Mouse (Mus musculus): Measurements from ENCODE around the gene H2-Q4. TPM values are rescaled to one million over a fixed set of nuclear protein-coding genes. Genes with fewer than 3 reads are reported as not detected.
"Not testable (repeated sequence)": the region's sequence is repeated elsewhere in the genome, so short reads cannot be mapped to it uniquely, and the experiment has no call there.

Gene H2-Q4
- polyA plus RNA-seq (2015; fragmentation: Nextera tagmentation; extraction: Ambion mirVana): 1.7 and 3.7 TPM in 2 replicates

- H3K27me3 ChIP-seq (replicated peaks): no peaks in the 10 kb centered on the region
- peak within 1 kb of the TSS; percentile 43; the same call in 1 of the 2 replicates for H3K9ac ChIP-seq (replicated peaks)
- no peak within 1 kb of the TSS for H3K27ac ChIP-seq (replicated peaks)
- ATAC-seq (ENCODE audit: low FRiP score): peak; percentile 84
- peak within 1 kb of the TSS; percentile 98 for H3K4me2 ChIP-seq
- WGBS: 0% methylated on average over 16 of the region's 16 CpGs
- H3K36me3 ChIP-seq: no peaks in the 10 kb centered on the region
- 0 out of 2 replicates have a peak, but pooled peaks cover 2% of the 10 kb centered on the region for H3K9me3 ChIP-seq (replicated peaks)
- H3K4me3 ChIP-seq (replicated peaks): peak within 1 kb of the TSS; percentile 54
- peaks cover 13% of the 10 kb centered on the region for H3K4me1 ChIP-seq
These were observed at the start of gene H2-Q4 for GRCm38 (mm10) chr17:35379369-35379728. TSS of gene H2-Q4 (plus strand) at chr17:35379617.

DNA sequence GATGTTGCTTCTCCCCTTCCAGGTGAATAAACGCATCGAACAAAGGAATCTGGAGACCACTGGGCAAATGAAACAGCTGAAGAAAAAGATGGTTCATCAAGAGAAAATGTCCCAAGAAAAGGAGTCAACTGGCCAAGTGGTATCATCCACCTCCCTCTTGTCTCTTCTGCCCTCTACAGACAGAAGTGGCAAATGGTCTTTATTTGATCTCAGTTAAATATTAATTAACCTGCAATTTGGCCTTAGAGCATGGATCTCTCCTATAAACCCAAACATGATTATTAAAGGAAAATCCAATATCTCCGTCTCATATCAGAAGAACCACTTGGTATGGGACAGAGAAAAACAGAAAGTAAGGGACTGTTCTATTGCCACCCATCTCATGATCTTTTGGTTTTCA lies 49.7 kb upstream of the H2-Q4 start:
- not testable (repeated sequence) for H3K4me3 ChIP-seq (replicated peaks); H3K27ac ChIP-seq (replicated peaks); H3K9ac ChIP-seq (replicated peaks); H3K9me3 ChIP-seq (replicated peaks); ATAC-seq (ENCODE audit: low FRiP score); H3K4me2 ChIP-seq; H3K4me1 ChIP-seq; H3K36me3 ChIP-seq; H3K27me3 ChIP-seq (replicated peaks)
- WGBS: 61% methylated on average over 3 of the region's 3 CpGs

- H3K4me3 ChIP-seq (replicated peaks): not testable (repeated sequence)
These were observed 47.9 kb upstream of the H2-Q4 start for GRCm38 (mm10) chr17:35331546-35331945.

GRCm38 (mm10) chr17:35342071-35342671 lies 37.2 kb upstream of the H2-Q4 start, which contains the start of gene H2-Q2:
TSS of gene H2-Q2 (plus strand) at chr17:35342242.
- Histone ChIP-seq H3K4me3 (replicated peaks) (peak within 1 kb of the TSS; percentile 46), H3K9me3 (replicated peaks) (no peaks in the 10 kb centered on the region), H3K27me3 (replicated peaks) (peaks cover 43% of the 10 kb centered on the region), H3K4me1 (peaks cover 12% of the 10 kb centered on the region), H3K4me2 (peak within 1 kb of the TSS; percentile 86), H3K27ac (replicated peaks) (no peak within 1 kb of the TSS), H3K9ac (replicated peaks) (peak within 1 kb of the TSS; percentile 30; the same call in 1 of the 2 replicates), H3K36me3 (no peaks in the 10 kb centered on the region)
- ATAC-seq (ENCODE audit: low FRiP score): 0 out of 2 replicates have a peak, but pooled peaks have one; percentile 31
- under 1% methylated on average over 38 of the region's 40 CpGs for WGBS

More at GRCm38 (mm10) chr17:35331546-35331945, 47.9 kb upstream of the H2-Q4 start:
- not testable (repeated sequence) for H3K4me1 ChIP-seq; ATAC-seq (ENCODE audit: low FRiP score); H3K27me3 ChIP-seq (replicated peaks); H3K9me3 ChIP-seq (replicated peaks); H3K36me3 ChIP-seq; H3K27ac ChIP-seq (replicated peaks); H3K4me2 ChIP-seq; H3K9ac ChIP-seq (replicated peaks)
- WGBS: 71% methylated on average over 6 of the region's 6 CpGs

DNA sequence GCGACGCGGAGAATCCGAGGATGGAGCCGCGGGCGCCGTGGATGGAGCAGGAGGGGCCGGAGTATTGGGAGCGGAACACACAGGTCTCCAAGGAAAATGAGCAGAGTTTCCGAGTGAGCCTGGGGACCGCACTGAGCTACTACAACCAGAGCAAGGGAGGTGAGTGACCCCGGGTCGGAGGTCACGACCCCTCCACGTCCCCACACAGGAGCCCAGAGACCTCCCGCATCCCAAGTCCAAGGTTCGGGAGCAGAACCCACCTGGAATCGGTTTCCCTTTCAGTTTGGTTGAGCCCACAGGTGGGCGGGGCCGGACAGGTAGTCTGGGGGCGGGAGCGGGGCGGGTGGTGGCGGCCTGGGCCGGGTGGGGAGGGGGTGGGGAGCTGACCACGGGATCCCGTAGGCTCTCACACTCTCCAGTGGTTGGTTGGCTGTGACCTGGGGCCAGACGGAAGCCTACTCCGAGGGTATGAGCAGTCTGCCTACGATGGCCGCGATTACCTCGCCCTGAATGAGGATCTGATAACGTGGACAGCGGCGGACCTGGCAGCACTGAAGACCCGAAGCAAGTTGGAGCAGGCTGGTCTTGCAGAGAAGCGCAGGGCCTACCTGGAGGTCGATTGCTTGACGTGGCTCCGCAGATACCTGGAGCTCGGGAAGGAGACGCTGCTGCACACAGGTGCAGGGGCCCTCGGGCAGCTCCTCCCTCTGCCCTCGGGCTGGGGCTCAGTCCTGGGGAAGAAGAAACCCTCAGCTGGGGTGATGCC lies 36.5 kb upstream of the H2-Q4 start:
- 6% methylated on average over 46 of the region's 46 CpGs for WGBS
- peak overlapping the region; percentile 86 for H3K4me2 ChIP-seq
- peak overlapping the region; percentile 46 for H3K4me3 ChIP-seq (replicated peaks)
- peak overlapping the region; percentile 30; the same call in 1 of the 2 replicates for H3K9ac ChIP-seq (replicated peaks)
- H3K9me3 ChIP-seq (replicated peaks): no peaks in the 10 kb centered on the region
- no peaks in the 10 kb centered on the region for H3K36me3 ChIP-seq
- peaks cover 43% of the 10 kb centered on the region for H3K27me3 ChIP-seq (replicated peaks)
- ATAC-seq (ENCODE audit: low FRiP score): no peak
- H3K4me1 ChIP-seq: peaks cover 12% of the 10 kb centered on the region
- H3K27ac ChIP-seq (replicated peaks): no peak overlapping the region

GRCm38 (mm10) chr17:35347659-35348058 lies 31.8 kb upstream of the H2-Q4 start:
- peaks cover 22% of the 10 kb centered on the region for H3K27me3 ChIP-seq (replicated peaks)
- not testable (repeated sequence) for H3K4me1 ChIP-seq; H3K27ac ChIP-seq (replicated peaks); H3K4me2 ChIP-seq; ATAC-seq (ENCODE audit: low FRiP score); H3K4me3 ChIP-seq (replicated peaks); H3K36me3 ChIP-seq; H3K9me3 ChIP-seq (replicated peaks); H3K9ac ChIP-seq (replicated peaks)

DNA sequence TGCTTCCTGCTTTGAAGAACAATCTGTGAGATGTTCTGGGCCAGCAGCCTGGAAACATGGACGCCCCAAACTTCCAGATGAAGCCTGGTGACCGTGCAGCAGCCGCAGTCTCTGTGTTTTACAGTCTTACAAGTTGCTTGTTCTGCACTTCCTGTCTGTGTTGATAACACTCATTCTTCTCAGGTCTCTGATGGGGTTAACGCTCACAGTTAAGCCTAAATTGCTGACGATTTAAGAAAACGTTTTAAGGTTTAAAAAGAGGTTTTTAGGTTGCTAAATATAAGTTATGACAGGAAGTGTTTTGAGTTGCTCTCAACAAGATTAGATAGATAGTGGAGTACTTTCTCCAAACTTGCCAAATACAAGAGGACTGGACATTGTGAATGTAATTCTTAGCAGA lies 26.1 kb upstream of the H2-Q4 start:
- H3K27me3 ChIP-seq (replicated peaks); H3K4me1 ChIP-seq; H3K4me3 ChIP-seq (replicated peaks); H3K9ac ChIP-seq (replicated peaks); H3K9me3 ChIP-seq (replicated peaks); ATAC-seq (ENCODE audit: low FRiP score); H3K4me2 ChIP-seq; H3K36me3 ChIP-seq; H3K27ac ChIP-seq (replicated peaks): not testable (repeated sequence)
- WGBS: 78% methylated on average over 6 of the region's 6 CpGs

GRCm38 (mm10) chr17:35354071-35354470 lies 25.3 kb upstream of the H2-Q4 start:
- Histone ChIP-seq H3K4me2 (no peak overlapping the region), H3K27ac (replicated peaks) (no peak overlapping the region), H3K9ac (replicated peaks) (no peak overlapping the region), H3K4me1 (peaks cover 3% of the 10 kb centered on the region), H3K9me3 (replicated peaks) (no peaks in the 10 kb centered on the region), H3K27me3 (replicated peaks) (peaks cover 7% of the 10 kb centered on the region), H3K36me3 (no peaks in the 10 kb centered on the region), H3K4me3 (replicated peaks) (no peak overlapping the region)
- ATAC-seq (ENCODE audit: low FRiP score): no peak
- WGBS: 80% methylated on average over 2 of the region's 2 CpGs

GRCm38 (mm10) chr17:35357086-35357485 lies 22.3 kb upstream of the H2-Q4 start:
- ATAC-seq (ENCODE audit: low FRiP score): no peak
- Histone ChIP-seq H3K27me3 (replicated peaks) (peaks cover 15% of the 10 kb centered on the region), H3K36me3 (no peaks in the 10 kb centered on the region), H3K9ac (replicated peaks) (no peak overlapping the region), H3K27ac (replicated peaks) (no peak overlapping the region), H3K9me3 (replicated peaks) (no peaks in the 10 kb centered on the region), H3K4me2 (no peak overlapping the region), H3K4me1 (peaks cover 9% of the 10 kb centered on the region), H3K4me3 (replicated peaks) (no peak overlapping the region)
- WGBS: 40% methylated on average over 1 of the region's 1 CpGs

DNA sequence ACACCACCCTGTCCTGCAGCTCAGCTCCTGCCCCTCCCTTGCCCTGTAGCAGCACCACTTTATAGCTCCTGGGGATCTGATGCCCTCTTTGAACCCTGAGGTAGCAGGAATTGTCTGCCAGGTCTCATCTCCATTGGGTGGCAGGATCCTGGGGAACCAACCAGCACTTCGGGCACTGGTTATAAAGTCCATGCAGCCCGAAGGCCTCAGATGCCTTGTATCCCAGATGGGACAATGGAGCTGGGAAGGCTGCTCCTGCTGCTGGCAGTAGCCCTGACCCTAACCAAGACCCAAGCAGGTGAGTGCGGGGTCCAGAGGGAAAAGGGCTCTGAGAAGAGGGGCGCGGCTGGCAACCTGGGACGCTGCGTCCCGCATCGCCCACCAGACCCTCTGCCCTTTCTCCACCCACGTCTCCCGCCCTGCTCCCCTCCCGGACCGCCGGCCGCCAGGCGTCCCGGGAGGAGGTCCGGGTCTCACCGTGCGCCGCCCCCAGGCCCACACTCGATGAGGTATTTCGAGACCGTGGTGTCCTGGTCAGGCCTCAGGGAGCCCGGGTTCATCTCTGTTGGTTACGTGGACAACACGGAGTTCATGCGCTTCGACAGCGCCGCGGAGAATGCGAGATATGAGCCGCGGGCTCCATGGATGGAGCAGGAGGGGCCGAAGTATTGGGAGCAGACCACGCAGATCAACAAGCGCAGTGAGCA lies 20.5 kb upstream of the H2-Q4 start:
- Histone ChIP-seq H3K9me3 (replicated peaks) (no peaks in the 10 kb centered on the region), H3K27ac (replicated peaks) (no peak overlapping the region), H3K4me3 (replicated peaks) (peak overlapping the region; percentile 39), H3K27me3 (replicated peaks) (peaks cover 15% of the 10 kb centered on the region), H3K36me3 (no peaks in the 10 kb centered on the region), H3K4me2 (peak overlapping the region; percentile 79), H3K4me1 (peaks cover 9% of the 10 kb centered on the region), H3K9ac (replicated peaks) (peak overlapping the region; percentile 37)
- no peak for ATAC-seq (ENCODE audit: low FRiP score)
- 8% methylated on average over 37 of the region's 38 CpGs for WGBS

DNA sequence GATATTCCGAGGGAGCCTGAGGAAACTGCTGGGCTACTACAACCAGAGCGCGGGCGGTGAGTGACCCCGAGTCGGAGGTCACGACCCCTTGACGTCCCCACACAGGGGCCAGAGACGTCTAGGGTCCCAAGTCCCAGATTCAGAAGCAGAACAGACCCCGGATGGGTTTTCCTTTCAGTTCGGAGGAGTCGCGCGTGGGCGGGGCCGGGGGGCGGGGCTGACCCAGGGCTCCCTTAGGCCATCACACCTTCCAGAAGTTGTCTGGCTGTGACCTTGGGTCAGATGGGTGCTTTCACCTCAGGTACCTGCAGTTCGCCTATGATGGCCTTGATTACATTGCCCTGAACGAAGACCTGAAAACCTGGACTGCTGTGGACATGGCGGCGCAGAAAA lies 20.0 kb upstream of the H2-Q4 start:
- Histone ChIP-seq H3K9ac (replicated peaks) (peak overlapping the region; percentile 37), H3K9me3 (replicated peaks) (no peaks in the 10 kb centered on the region), H3K27me3 (replicated peaks) (peaks cover 15% of the 10 kb centered on the region), H3K4me3 (replicated peaks) (peak overlapping the region; percentile 39), H3K36me3 (no peaks in the 10 kb centered on the region), H3K4me1 (peaks cover 9% of the 10 kb centered on the region), H3K4me2 (peak overlapping the region; percentile 79), H3K27ac (replicated peaks) (no peak overlapping the region)
- 19% methylated on average over 21 of the region's 21 CpGs for WGBS
- ATAC-seq (ENCODE audit: low FRiP score): no peak

Measured in neural tube, embryonic 15.5 days (tissue).